Mouse (Mus musculus): ENCODE measurements around the gene Cyp4f39. TPM values are rescaled to one million over a fixed set of nuclear protein-coding genes. Genes with fewer than 3 reads are reported as not detected.
"Not testable (repeated sequence)": the region's sequence is repeated elsewhere in the genome, so short reads cannot be mapped to it uniquely, and the experiment has no call there.

The Cyp4f39 gene
- polyA plus RNA-seq, 1 experiment from 2014 or later: 4.8 TPM

GRCm38 (mm10) chr17:32527748-32528147 is 75.2 kb downstream of the Cyp4f39 start:
- Histone ChIP-seq H3K27me3 (replicated peaks; ENCODE audit: control insufficient read depth, insufficient read depth, low read length) (no peaks in the 10 kb centered on the region), H3K4me2 (ENCODE audit: low read depth, low read length) (no peak overlapping the region), H3K4me1 (ENCODE audit: control insufficient read depth, insufficient read depth, low read length) (no peaks in the 10 kb centered on the region), H3K36me3 (ENCODE audit: control insufficient read depth, insufficient read depth, low read length) (peaks cover 40% of the 10 kb centered on the region), H3K27ac (replicated peaks; ENCODE audit: low read depth, low read length) (no peak overlapping the region), H3K9me3 (ENCODE audit: control insufficient read depth, low read length) (no peaks in the 10 kb centered on the region), H3K4me3 (ENCODE audit: low read depth, low read length) (no peak overlapping the region), H3K9ac (ENCODE audit: low read depth, low read length) (no peak overlapping the region)
- DNase-seq (ENCODE audit: low spot score): no peak
- 83% methylated on average over 11 of the region's 11 CpGs for WGBS
- ATAC-seq (ENCODE audit: low read depth): no peak

- ATAC-seq (ENCODE audit: low read depth) (peak; percentile 65), DNase-seq (ENCODE audit: low spot score) (peak; percentile 76)
- Histone ChIP-seq H3K4me3 (ENCODE audit: low read depth, low read length) (no peak overlapping the region), H3K27me3 (replicated peaks; ENCODE audit: control insufficient read depth, insufficient read depth, low read length) (no peaks in the 10 kb centered on the region), H3K27ac (replicated peaks; ENCODE audit: low read depth, low read length) (no peak overlapping the region), H3K4me2 (ENCODE audit: low read depth, low read length) (peak overlapping the region; percentile 37), H3K9me3 (ENCODE audit: control insufficient read depth, low read length) (no peaks in the 10 kb centered on the region), H3K4me1 (ENCODE audit: control insufficient read depth, insufficient read depth, low read length) (no peaks in the 10 kb centered on the region), H3K9ac (ENCODE audit: low read depth, low read length) (0 out of 2 replicates have a peak overlapping the region, but pooled peaks have one; percentile 22), H3K36me3 (ENCODE audit: control insufficient read depth, insufficient read depth, low read length) (peaks cover 34% of the 10 kb centered on the region)
- WGBS: 18% methylated on average over 26 of the region's 26 CpGs
These were observed 76.2 kb downstream of the Cyp4f39 start for GRCm38 (mm10) chr17:32528408-32529337.

- H3K27me3 ChIP-seq (replicated peaks; ENCODE audit: control insufficient read depth, insufficient read depth, low read length); H3K4me1 ChIP-seq (ENCODE audit: control insufficient read depth, insufficient read depth, low read length); DNase-seq (ENCODE audit: low spot score); H3K4me3 ChIP-seq (ENCODE audit: low read depth, low read length); H3K36me3 ChIP-seq (ENCODE audit: control insufficient read depth, insufficient read depth, low read length); H3K4me2 ChIP-seq (ENCODE audit: low read depth, low read length); H3K27ac ChIP-seq (replicated peaks; ENCODE audit: low read depth, low read length); ATAC-seq (ENCODE audit: low read depth); H3K9me3 ChIP-seq (ENCODE audit: control insufficient read depth, low read length); H3K9ac ChIP-seq (ENCODE audit: low read depth, low read length): not testable (repeated sequence)
- WGBS: 64% methylated on average over 4 of the region's 4 CpGs
These were observed 79.8 kb downstream of the Cyp4f39 start for GRCm38 (mm10) chr17:32532356-32532755.

GRCm38 (mm10) chr17:32534068-32534467 is 81.5 kb downstream of the Cyp4f39 start:
- peaks cover 5% of the 10 kb centered on the region for H3K4me1 ChIP-seq (ENCODE audit: control insufficient read depth, insufficient read depth, low read length)
- no peak overlapping the region for H3K4me2 ChIP-seq (ENCODE audit: low read depth, low read length)
- no peak overlapping the region for H3K4me3 ChIP-seq (ENCODE audit: low read depth, low read length)
- WGBS: 73% methylated on average over 6 of the region's 6 CpGs
- H3K9ac ChIP-seq (ENCODE audit: low read depth, low read length): no peak overlapping the region
- H3K27me3 ChIP-seq (replicated peaks; ENCODE audit: control insufficient read depth, insufficient read depth, low read length): no peaks in the 10 kb centered on the region
- H3K36me3 ChIP-seq (ENCODE audit: control insufficient read depth, insufficient read depth, low read length): no peaks in the 10 kb centered on the region
- H3K9me3 ChIP-seq (ENCODE audit: control insufficient read depth, low read length): no peaks in the 10 kb centered on the region
- ATAC-seq (ENCODE audit: low read depth): no peak
- no peak overlapping the region for H3K27ac ChIP-seq (replicated peaks; ENCODE audit: low read depth, low read length)
- no peak for DNase-seq (ENCODE audit: low spot score)

GRCm38 (mm10) chr17:32536051-32536866 is 83.7 kb downstream of the Cyp4f39 start, which contains the start of gene Cyp4f16:
Cyp4f16 (plus strand) TSS chr17:32536558.
- not testable (repeated sequence) for H3K4me1 ChIP-seq (ENCODE audit: control insufficient read depth, insufficient read depth, low read length); H3K36me3 ChIP-seq (ENCODE audit: control insufficient read depth, insufficient read depth, low read length); H3K27me3 ChIP-seq (replicated peaks; ENCODE audit: control insufficient read depth, insufficient read depth, low read length); H3K9me3 ChIP-seq (ENCODE audit: control insufficient read depth, low read length)
- peak within 1 kb of the TSS; percentile 70 for H3K4me2 ChIP-seq (ENCODE audit: low read depth, low read length)
- peak within 1 kb of the TSS; percentile 44 for H3K4me3 ChIP-seq (ENCODE audit: low read depth, low read length)
- ATAC-seq (ENCODE audit: low read depth): peak; percentile 98
- H3K27ac ChIP-seq (replicated peaks; ENCODE audit: low read depth, low read length): peak within 1 kb of the TSS; percentile 29; the same call in 1 of the 2 replicates
- peak; percentile 94 for DNase-seq (ENCODE audit: low spot score)
- peak within 1 kb of the TSS; percentile 65 for H3K9ac ChIP-seq (ENCODE audit: low read depth, low read length)
- 11% methylated on average over 4 of the region's 5 CpGs for WGBS

- H3K9ac ChIP-seq (ENCODE audit: low read depth, low read length): peak overlapping the region; percentile 65
- H3K4me1 ChIP-seq (ENCODE audit: control insufficient read depth, insufficient read depth, low read length): peaks cover 5% of the 10 kb centered on the region
- peak overlapping the region; percentile 44 for H3K4me3 ChIP-seq (ENCODE audit: low read depth, low read length)
- H3K27ac ChIP-seq (replicated peaks; ENCODE audit: low read depth, low read length): peak overlapping the region; percentile 29; the same call in 1 of the 2 replicates
- no peaks in the 10 kb centered on the region for H3K27me3 ChIP-seq (replicated peaks; ENCODE audit: control insufficient read depth, insufficient read depth, low read length)
- 65% methylated on average over 5 of the region's 5 CpGs for WGBS
- H3K9me3 ChIP-seq (ENCODE audit: control insufficient read depth, low read length): no peaks in the 10 kb centered on the region
- no peaks in the 10 kb centered on the region for H3K36me3 ChIP-seq (ENCODE audit: control insufficient read depth, insufficient read depth, low read length)
- no peak for ATAC-seq (ENCODE audit: low read depth)
- DNase-seq (ENCODE audit: low spot score): no peak
- H3K4me2 ChIP-seq (ENCODE audit: low read depth, low read length): peak overlapping the region; percentile 70
These were observed 84.3 kb downstream of the Cyp4f39 start for GRCm38 (mm10) chr17:32536867-32537250.

Other genes with a start within 250 kb of the Cyp4f39 start
- 87.5 and 89.8 TPM in 2 replicates for gene Brd4, start 168.0 kb upstream of the Cyp4f39 start, polyA plus RNA-seq (2014; fragmentation: Nextera tagmentation; extraction: Ambion mirVana)
- 33.0 and 37.9 TPM in 2 replicates for gene Akap8, start 131.5 kb upstream of the Cyp4f39 start, polyA plus RNA-seq (2014; fragmentation: Nextera tagmentation; extraction: Ambion mirVana)
- gene Akap8l, start 102.1 kb upstream of the Cyp4f39 start, polyA plus RNA-seq (2014; fragmentation: Nextera tagmentation; extraction: Ambion mirVana): 59.4 and 59.8 TPM in 2 replicates
- gene Wiz, start 63.3 kb upstream of the Cyp4f39 start, polyA plus RNA-seq (2014; fragmentation: Nextera tagmentation; extraction: Ambion mirVana): 27.6 and 29.3 TPM in 2 replicates
- gene Rasal3, start 49.1 kb upstream of the Cyp4f39 start, polyA plus RNA-seq (2014; fragmentation: Nextera tagmentation; extraction: Ambion mirVana): 2.2 and 2.4 TPM in 2 replicates
- 0.17 TPM in 1 of 2 replicates, not detected in the other for gene Pglyrp2, start 28.6 kb upstream of the Cyp4f39 start, polyA plus RNA-seq (2014; fragmentation: Nextera tagmentation; extraction: Ambion mirVana)
- 5.3 and 5.8 TPM in 2 replicates for gene Cyp4f17, start 53.3 kb downstream of the Cyp4f39 start, polyA plus RNA-seq (2014; fragmentation: Nextera tagmentation; extraction: Ambion mirVana)
- gene Cyp4f16, start 83.8 kb downstream of the Cyp4f39 start, polyA plus RNA-seq (2014; fragmentation: Nextera tagmentation; extraction: Ambion mirVana): 18.0 and 18.3 TPM in 2 replicates
- not detected in 2 replicates for gene Cyp4f37, start 168.6 kb downstream of the Cyp4f39 start, polyA plus RNA-seq (2014; fragmentation: Nextera tagmentation; extraction: Ambion mirVana)
- not detected in 2 replicates for gene Cyp4f40, start 206.2 kb downstream of the Cyp4f39 start, polyA plus RNA-seq (2014; fragmentation: Nextera tagmentation; extraction: Ambion mirVana)
- 0.71 and 0.75 TPM in 2 replicates for gene Cyp4f15, start 232.9 kb downstream of the Cyp4f39 start, polyA plus RNA-seq (2014; fragmentation: Nextera tagmentation; extraction: Ambion mirVana)